Mouse (Mus musculus) E14TG2a.4 (cell line): ENCODE data around the gene Sdccag8.

Experiments used
- CTCF ChIP-seq: conservative IDR thresholded peaks from 2 replicates; pipeline ENCODE4 v1.5.1; 2014; ENCODE audit warnings: low read length
- NANOG ChIP-seq: IDR thresholded peaks from 2 replicates; pipeline ENCODE4 v1.6.1; 2014; ENCODE audit warnings: borderline replicate concordance, low read length, mixed read lengths
- POU5F1 ChIP-seq: IDR thresholded peaks from 2 replicates; pipeline ENCODE4 v1.6.1; 2014; ENCODE audit warnings: low read length, borderline replicate concordance

GRCm38 (mm10) chr1:177016729-177017128, 202.3 kb downstream of the Sdccag8 start:
- TF ChIP-seq CTCF (no peak), POU5F1 (no peak), NANOG (no peak)
